ENCODE assay signal across 8 mouse cellular contexts in the genomic region with DNA sequence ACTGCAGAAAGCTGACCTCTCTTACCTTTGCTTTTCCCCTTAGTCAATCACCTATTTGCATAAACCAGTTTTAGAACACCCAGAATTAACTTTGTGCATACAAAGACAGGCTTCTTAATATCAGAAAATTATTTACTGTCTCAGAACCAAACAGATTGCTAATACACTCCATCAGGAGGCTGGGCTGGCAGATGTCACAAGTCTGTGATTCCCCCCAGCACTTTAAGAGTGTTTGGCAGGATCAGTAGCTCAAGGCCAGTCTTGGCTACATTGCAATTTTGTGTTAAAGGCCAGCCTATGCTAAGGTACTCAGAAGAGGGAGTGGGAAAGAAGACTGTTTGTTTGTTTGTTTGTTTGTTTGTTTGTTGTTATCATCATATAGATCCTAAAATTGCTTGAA. TPM values are rescaled to one million over a fixed set of nuclear protein-coding genes. Genes with fewer than 3 reads are reported as not detected.
DNase-seq lines count a peak whose midpoint lies in the region; ATAC-seq lines count a peak whose summit lies in the region.
"Had no signal": no experiment of that assay in that cellular context is flagged by ENCODE, and none has a peak within 500 bp of the region (broad histone marks: within the 10 kb centered on the region; RNA-seq: fewer than 3 reads in every experiment).

No protein-coding gene starts in this region.

- peaks cover 20% of the 10 kb centered on the region for H3K4me1 ChIP-seq in heart, embryonic 16.5 days (ENCODE audit: control insufficient read depth, insufficient read depth, low read length)
- peaks cover 10% of the 10 kb centered on the region; the same call in 1 of the 2 replicates for H3K4me1 ChIP-seq in lung, embryonic 16.5 days (replicated peaks; ENCODE audit: control insufficient read depth, insufficient read depth, low read length)
- H3K4me1 ChIP-seq in forebrain, embryonic 15.5 days = peaks cover 28% of the 10 kb centered on the region
- peaks cover 30% of the 10 kb centered on the region for H3K4me1 ChIP-seq in midbrain, embryonic 15.5 days

- H3K4me3 ChIP-seq in heart, embryonic 16.5 days (ENCODE audit: low read length) = no peak overlapping the region
- no peak overlapping the region for H3K4me3 ChIP-seq in lung, embryonic 16.5 days (ENCODE audit: low read length)
- peak overlapping the region; percentile 22 for H3K4me3 ChIP-seq in forebrain, embryonic 15.5 days
- H3K4me3 ChIP-seq in midbrain, embryonic 15.5 days = 0 out of 2 replicates have a peak overlapping the region, but pooled peaks have one; percentile 1
- H3K4me3 ChIP-seq: heart, embryonic 12.5 days had no signal

- no peak overlapping the region for H3K27ac ChIP-seq in heart, embryonic 16.5 days (ENCODE audit: low read length)
- H3K27ac ChIP-seq in lung, embryonic 16.5 days (ENCODE audit: low read length) = no peak overlapping the region
- no peak overlapping the region for H3K27ac ChIP-seq in forebrain, embryonic 15.5 days (replicated peaks)
- no peak overlapping the region for H3K27ac ChIP-seq in midbrain, embryonic 15.5 days

- H3K36me3 ChIP-seq in heart, embryonic 16.5 days (ENCODE audit: control insufficient read depth, insufficient read depth) = peaks cover under 1% of the 10 kb centered on the region; the same call in 1 of the 2 replicates
- H3K36me3 ChIP-seq in lung, embryonic 16.5 days (ENCODE audit: control insufficient read depth, insufficient read depth, low read length) = no peaks in the 10 kb centered on the region
- H3K36me3 ChIP-seq in forebrain, embryonic 15.5 days = no peaks in the 10 kb centered on the region
- H3K36me3 ChIP-seq in midbrain, embryonic 15.5 days (replicated peaks) = no peaks in the 10 kb centered on the region

- DNase-seq in heart, adult 8-10 months (ENCODE audit: low spot score) = no peak
- DNase-seq in lung, postnatal 4 days = no peak
- no peak for DNase-seq in frontal cortex, postnatal 36 days (ENCODE audit: low spot score in 2 of 2)

- H3K9me3 ChIP-seq in heart, embryonic 16.5 days (replicated peaks; ENCODE audit: control insufficient read depth, low read length) = peaks cover 3% of the 10 kb centered on the region
- no peaks in the 10 kb centered on the region for H3K9me3 ChIP-seq in lung, embryonic 16.5 days (ENCODE audit: control insufficient read depth, low read length)
- no peaks in the 10 kb centered on the region for H3K9me3 ChIP-seq in forebrain, embryonic 15.5 days
- H3K9me3 ChIP-seq in midbrain, embryonic 15.5 days = no peaks in the 10 kb centered on the region
- H3K9me3 ChIP-seq: heart, embryonic 12.5 days had no signal

- no peak for ATAC-seq in heart, embryonic 16.5 days (replicated peaks; ENCODE audit: extremely low read depth, insufficient read depth, low FRiP score)
- no peak for ATAC-seq in lung, embryonic 16.5 days (ENCODE audit: low read depth)
- ATAC-seq in forebrain, embryonic 15.5 days (replicated peaks) = no peak
- no peak for ATAC-seq in midbrain, embryonic 15.5 days (replicated peaks)

- peak overlapping the region; percentile 41; the same call in 1 of the 2 replicates for H3K4me2 ChIP-seq in heart, embryonic 16.5 days (ENCODE audit: low read depth, low read length)
- peak overlapping the region; percentile 35 for H3K4me2 ChIP-seq in lung, embryonic 16.5 days (ENCODE audit: low read depth, low read length)
- peak overlapping the region; percentile 38 for H3K4me2 ChIP-seq in forebrain, embryonic 15.5 days (replicated peaks)
- H3K4me2 ChIP-seq in midbrain, embryonic 15.5 days = peak overlapping the region; percentile 34
- H3K4me2 ChIP-seq: heart, embryonic 12.5 days had no signal

- H3K27me3 ChIP-seq in heart, embryonic 16.5 days (ENCODE audit: control insufficient read depth, insufficient read depth, low read length) = no peaks in the 10 kb centered on the region
- no peaks in the 10 kb centered on the region for H3K27me3 ChIP-seq in lung, embryonic 16.5 days (ENCODE audit: control insufficient read depth, insufficient read depth, low read depth, low read length)
- no peaks in the 10 kb centered on the region for H3K27me3 ChIP-seq in forebrain, embryonic 15.5 days
- no peaks in the 10 kb centered on the region for H3K27me3 ChIP-seq in midbrain, embryonic 15.5 days (replicated peaks)
- H3K27me3 ChIP-seq: heart, embryonic 12.5 days had no signal

- peak overlapping the region; percentile 57 for H3K9ac ChIP-seq in heart, embryonic 16.5 days (ENCODE audit: low read length)
- H3K9ac ChIP-seq in lung, embryonic 16.5 days (ENCODE audit: low read length) = no peak overlapping the region
- H3K9ac ChIP-seq in forebrain, embryonic 15.5 days (replicated peaks) = 0 out of 2 replicates have a peak overlapping the region, but pooled peaks have one; percentile 1
- 0 out of 2 replicates have a peak overlapping the region, but pooled peaks have one; percentile 14 for H3K9ac ChIP-seq in midbrain, embryonic 15.5 days
- H3K9ac ChIP-seq: heart, embryonic 12.5 days had no signal

RNA-seq across cellular contexts. Expression of a gene that starts 2.7 kb away (rescaled TPM):
- 4.7 and 5.1 TPM in 2 replicates for polyA plus RNA-seq in heart, embryonic 16.5 days (2015; fragmentation: Nextera tagmentation; extraction: Ambion mirVana)
- 10 to 100 TPM; 13.1 to 16.0 (median 14.3) TPM for total RNA-seq in heart, adult 8-10 months (2022)
- polyA plus RNA-seq in lung, embryonic 16.5 days (2015; fragmentation: Nextera tagmentation; extraction: Ambion mirVana) = 5.4 and 5.5 TPM in 2 replicates
- 9.0 and 10.1 TPM in 2 replicates for polyA plus RNA-seq in forebrain, embryonic 15.5 days (2015; fragmentation: Nextera tagmentation; extraction: Ambion mirVana)
- polyA plus RNA-seq in midbrain, embryonic 15.5 days (2015; fragmentation: Nextera tagmentation; extraction: Ambion mirVana) = 4.9 and 6.6 TPM in 2 replicates

RNA-seq across cellular contexts. Expression of a gene that starts 39.6 kb away (rescaled TPM):
- polyA plus RNA-seq in heart, embryonic 16.5 days (2015; fragmentation: Nextera tagmentation; extraction: Ambion mirVana) = 1,143 and 1,291 TPM in 2 replicates
- 1,000 to 10,000 TPM; 7,188 to 8,681 (median 7,674) TPM for total RNA-seq in heart, adult 8-10 months (2022)
- 3.5 and 5.2 TPM in 2 replicates for polyA plus RNA-seq in lung, embryonic 16.5 days (2015; fragmentation: Nextera tagmentation; extraction: Ambion mirVana)
- polyA plus RNA-seq in forebrain, embryonic 15.5 days (2015; fragmentation: Nextera tagmentation; extraction: Ambion mirVana) = 1.9 and 2.6 TPM in 2 replicates
- 0.86 and 1.2 TPM in 2 replicates for polyA plus RNA-seq in midbrain, embryonic 15.5 days (2015; fragmentation: Nextera tagmentation; extraction: Ambion mirVana)

Comparison
In these comparisons a context has a peak if more than half of its experiments do, and no peak if none do; other contexts are left out.
1. H3K4me3 ChIP-seq: peak in forebrain, embryonic 15.5 days (single experiment) and midbrain, embryonic 15.5 days (single experiment); none in heart, embryonic 16.5 days (single experiment) and lung, embryonic 16.5 days (single experiment).
2. RNA of a gene that starts 39.6 kb away (polyA plus RNA-seq): 1,143 to 1,291 TPM in heart, embryonic 16.5 days; 3.5 to 5.2 TPM in lung, embryonic 16.5 days, 1.9 to 2.6 TPM in forebrain, embryonic 15.5 days and 0.86 to 1.2 TPM in midbrain, embryonic 15.5 days; every median in the first group is over 100 times any median in the second.
3. Peak in every context shown above with its lines, with median percentiles within 50 percentile points of each other: H3K4me2 ChIP-seq.